Mouse (Mus musculus): ENCODE data around the gene Aloxe3.
"Not testable (repeated sequence)": the region's sequence is repeated elsewhere in the genome, so short reads cannot be mapped to it uniquely, and the experiment has no call there.

The Aloxe3 gene

DNA sequence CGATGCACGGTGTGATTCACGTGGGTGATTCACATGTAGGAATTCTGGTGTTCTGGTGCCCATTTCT is at the start of gene Aloxe3:
Aloxe3 (plus strand) TSS at position 45 of the 67 bp plus-strand sequence.
- DNase-seq: no peak

- DNase-seq: no peak
Observed at GRCm38 (mm10) chr11:69076572-69076971, 49.1 kb upstream of the Aloxe3 start.

GRCm38 (mm10) chr11:69077316-69077715 is 48.4 kb upstream of the Aloxe3 start:
- DNase-seq: no peak

DNA sequence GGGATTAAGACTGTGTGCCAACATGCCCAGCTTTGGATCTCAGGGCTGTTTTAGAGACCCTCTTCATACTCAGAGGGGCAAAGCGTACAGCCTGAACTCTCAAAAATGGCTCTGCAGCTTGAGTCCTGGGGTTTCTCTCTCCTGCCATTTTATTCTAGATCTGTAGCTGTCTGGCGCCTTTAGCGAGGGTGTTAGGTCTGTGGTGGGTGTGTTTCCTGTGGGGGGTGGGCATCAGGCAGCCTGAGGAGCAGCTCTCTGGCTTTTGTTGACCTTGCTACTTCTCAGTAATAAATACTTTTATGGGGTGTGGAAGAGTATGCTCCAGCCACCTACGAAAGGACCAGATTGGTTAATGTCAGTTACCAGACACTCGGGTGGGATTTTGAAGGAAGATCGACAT is 47.7 kb upstream of the Aloxe3 start:
- no peak for DNase-seq

DNA sequence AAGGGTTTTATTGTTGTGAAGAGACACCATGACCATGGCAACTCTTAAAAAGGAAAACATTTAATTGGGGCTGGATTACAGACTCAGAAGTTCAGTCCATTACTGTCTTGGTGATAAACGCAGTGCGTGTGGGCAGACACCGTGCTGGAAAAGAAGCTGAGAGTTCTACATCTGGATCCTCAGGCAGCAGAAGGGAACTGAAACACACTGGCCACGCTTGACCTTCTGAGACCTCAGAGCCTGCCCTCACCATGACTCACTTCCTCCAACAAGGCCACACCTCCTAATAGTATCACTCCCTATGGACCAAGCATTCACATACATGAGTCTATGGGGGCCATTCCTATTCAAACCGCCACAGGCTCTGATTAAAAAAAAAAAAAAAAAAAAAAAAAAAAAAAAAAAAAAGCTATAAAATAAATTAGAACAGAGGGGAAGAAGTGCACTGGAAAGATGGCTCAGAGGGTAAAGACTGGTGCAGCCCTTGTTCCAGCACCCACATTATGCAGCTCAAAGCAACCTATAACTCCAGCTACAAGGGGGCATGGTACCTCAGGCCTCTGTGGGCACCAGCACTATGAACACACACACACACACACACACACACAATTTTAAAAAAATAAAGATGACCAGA is 46.8 kb upstream of the Aloxe3 start:
- no peak for DNase-seq

- no peak for DNase-seq
Observed at GRCm38 (mm10) chr11:69080102-69080854, 45.4 kb upstream of the Aloxe3 start.

GRCm38 (mm10) chr11:69080855-69081222 is 44.9 kb upstream of the Aloxe3 start:
- DNase-seq: no peak

GRCm38 (mm10) chr11:69081613-69082012 is 44.1 kb upstream of the Aloxe3 start:
- DNase-seq: no peak

- no peak for DNase-seq
Observed at GRCm38 (mm10) chr11:69085608-69086007, 40.1 kb upstream of the Aloxe3 start.

DNA sequence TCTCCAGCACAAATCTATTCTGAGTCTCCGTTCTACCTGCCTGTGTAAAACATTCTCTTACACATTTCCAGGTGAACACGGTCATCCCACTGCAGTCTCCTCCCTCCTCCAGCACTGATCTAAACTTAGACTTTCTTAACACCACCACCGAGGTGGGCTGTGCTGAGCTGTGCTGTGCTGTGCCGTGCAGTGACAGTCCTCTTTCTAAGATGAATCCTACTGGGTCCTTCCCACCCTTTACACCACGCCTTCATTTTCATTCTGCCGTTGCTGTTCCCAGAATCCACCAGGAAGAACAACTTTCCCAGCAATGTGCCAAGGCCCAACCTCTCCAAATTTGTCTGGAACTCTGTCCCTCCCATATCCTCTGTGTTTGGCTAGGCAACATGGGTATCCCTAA is 39.3 kb upstream of the Aloxe3 start:
- DNase-seq: no peak

DNA sequence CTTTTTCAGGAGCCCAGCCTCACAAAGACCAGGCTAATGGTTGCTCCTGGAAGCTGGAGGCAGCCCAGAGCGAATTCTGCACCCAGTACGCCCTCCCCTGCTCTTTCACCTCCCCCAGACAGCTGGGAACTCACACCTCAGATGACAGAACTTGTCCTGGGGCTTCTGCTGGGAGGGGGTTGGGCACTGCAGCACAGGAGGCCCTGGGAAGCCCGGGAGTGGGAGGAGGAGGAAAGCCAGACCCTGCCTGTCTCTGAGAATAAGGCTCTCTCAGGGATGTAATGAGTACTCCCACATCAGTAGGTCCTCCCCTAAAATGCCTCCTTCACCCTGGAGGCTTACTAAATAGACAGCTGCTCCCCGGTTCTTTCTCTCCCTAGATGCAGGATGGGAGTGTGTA is 38.6 kb upstream of the Aloxe3 start:
- peak; percentile 79 for DNase-seq

GRCm38 (mm10) chr11:69087597-69087996 is 38.1 kb upstream of the Aloxe3 start:
- no peak for DNase-seq

- peak; percentile 94 for DNase-seq
Observed at GRCm38 (mm10) chr11:69088103-69088855, 37.4 kb upstream of the Aloxe3 start, which contains the start of gene Vamp2. Vamp2 (plus strand) TSS chr11:69088490.

GRCm38 (mm10) chr11:69088856-69089615 is 36.7 kb upstream of the Aloxe3 start:
- no peak for DNase-seq

GRCm38 (mm10) chr11:69089616-69090290 is 35.9 kb upstream of the Aloxe3 start:
- no peak for DNase-seq

GRCm38 (mm10) chr11:69090367-69090766 is 35.3 kb upstream of the Aloxe3 start:
- DNase-seq: no peak

DNA sequence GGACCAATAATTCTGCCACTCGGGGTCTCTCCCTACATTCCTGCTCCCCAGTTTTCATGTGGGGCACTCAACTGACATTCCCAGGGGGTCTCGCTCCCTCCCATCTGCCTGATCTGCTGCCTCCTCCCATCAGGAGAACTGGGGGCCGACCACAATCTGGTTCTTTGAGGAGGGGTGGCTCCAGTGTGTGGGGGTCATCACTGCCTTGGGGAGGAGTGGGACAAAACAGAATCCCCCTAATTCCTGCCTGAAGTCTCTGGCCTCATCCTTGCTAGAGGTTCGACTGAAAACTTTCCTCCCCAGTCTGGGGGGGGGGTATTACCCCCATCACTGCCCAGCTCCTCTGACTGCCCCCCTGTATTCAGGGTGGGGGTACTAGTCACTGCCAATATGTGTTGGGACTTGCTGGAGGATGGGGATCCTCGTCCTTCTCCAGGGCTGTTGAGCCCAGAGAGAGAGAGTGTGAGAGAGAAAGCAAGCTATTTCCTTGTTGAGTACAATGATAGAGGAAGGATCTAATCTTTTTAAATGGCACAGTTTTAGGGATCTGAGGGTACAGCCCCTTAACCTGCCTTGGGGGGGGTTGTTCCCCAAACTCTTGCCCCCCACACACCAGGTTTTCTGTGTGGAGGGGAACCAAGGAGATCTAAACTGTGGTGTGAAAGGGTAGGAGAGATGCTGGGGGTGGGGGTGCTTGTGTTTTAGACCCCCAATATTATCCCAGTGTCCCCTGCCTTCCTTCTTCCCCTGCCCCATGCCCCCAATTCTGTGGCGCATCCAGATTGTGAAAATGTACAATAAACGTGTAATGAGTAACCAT is 33.9 kb upstream of the Aloxe3 start:
- no peak for DNase-seq

- DNase-seq: peak; percentile 81
Observed at GRCm38 (mm10) chr11:69092386-69092751, 33.3 kb upstream of the Aloxe3 start.

DNA sequence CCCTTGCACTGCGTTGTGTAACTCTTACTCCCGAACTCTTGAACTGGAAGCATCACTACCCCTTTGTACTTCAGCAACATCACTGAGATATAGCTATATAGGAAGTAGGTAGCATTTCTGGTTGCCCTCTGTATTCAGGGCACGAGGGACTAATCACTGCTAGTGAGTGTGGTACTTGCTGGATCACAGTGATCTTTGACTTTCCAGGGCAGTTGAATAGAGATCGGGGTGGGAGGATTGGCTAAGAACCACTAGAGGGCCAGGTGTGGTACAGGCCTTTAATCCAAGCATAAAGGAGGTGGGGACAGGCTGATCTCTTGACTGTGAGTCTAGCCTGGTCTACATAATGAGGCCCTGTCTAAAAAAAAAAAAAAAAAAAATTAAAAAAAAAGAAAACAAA is 32.8 kb upstream of the Aloxe3 start:
- no peak for DNase-seq

DNA sequence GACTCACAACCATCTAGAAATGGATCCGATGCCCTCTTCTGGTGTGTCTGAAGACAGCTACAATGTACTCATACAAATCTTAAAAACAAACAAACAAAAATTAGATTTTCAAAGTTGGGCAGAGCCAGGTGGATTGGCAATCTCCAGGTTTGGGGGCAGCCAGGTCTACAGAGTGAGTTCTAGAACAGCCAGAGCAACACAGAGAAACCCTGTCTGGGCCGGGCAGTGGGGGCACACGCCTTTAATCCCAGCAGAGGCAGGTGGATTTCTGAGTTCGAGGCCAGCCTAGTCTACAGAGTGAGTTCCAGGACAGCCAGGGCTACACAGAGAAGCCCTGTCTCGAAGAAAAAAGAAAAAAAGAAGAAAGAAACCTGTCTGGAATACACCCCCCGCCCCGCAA is 31.8 kb upstream of the Aloxe3 start:
- not testable (repeated sequence) for DNase-seq

DNA sequence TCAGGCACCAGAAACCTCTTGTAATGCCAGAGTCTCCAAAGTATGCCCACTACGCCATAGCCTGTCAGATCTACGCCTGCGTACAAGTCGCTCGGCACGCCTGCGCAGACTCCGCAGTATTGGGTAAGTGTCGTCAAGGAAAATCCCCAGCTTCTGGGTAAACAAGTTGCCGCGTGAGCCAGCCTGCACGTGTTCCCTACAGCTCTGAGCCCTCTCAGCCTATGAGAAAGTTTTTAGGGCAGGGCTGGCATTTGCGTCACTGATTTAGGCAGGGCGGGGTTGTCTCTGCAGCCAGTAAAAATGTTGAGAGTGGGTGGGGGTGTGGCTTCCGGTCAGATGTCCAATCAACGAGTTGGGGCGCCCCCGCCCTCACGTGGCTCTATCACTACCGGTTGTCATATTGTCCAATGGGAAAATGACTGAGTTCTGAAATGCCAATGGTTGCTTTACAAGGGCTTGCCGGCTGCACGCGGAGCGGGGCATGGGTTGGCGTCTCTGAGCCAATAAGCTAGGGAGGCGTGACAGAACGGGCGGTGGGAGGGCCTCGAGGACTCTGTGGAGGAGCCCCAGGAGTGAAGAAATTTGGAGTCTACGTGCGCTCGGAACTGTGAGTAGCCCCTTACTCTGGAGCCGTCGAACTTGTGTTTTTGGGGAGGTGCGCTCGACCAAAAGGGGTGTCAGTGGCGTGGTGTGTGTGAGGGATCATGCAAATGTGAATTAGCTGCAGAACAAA is 30.8 kb upstream of the Aloxe3 start, which contains the start of gene Per1:
Per1 (plus strand) TSS at position 521 of the 733 bp plus-strand sequence.
- peak; percentile 100 for DNase-seq
